Mouse (Mus musculus) CH12.LX (cell line): ENCODE measurements around the gene Ptdss2. TPM values are rescaled to one million over a fixed set of nuclear protein-coding genes. Genes with fewer than 3 reads are reported as not detected.

Experiments used
- DNase-seq: peaks from one replicate; pipeline ENCODE4 v3.0.0-alpha.2; 2013; ENCODE audit errors: extremely low read depth
- H3K27ac ChIP-seq: 2 replicates; pipeline ENCODE4 v1.5.1; 2012; ENCODE audit warnings: low read depth, mild to moderate bottlenecking, control low read depth, moderate library complexity; ENCODE audit not compliant: insufficient read depth
- H3K27me3 ChIP-seq: replicated peaks from 2 replicates; pipeline ENCODE3; 2012; ENCODE audit warnings: inconsistent platforms
- H3K36me3 ChIP-seq, 2 experiments: replicated peaks in 1 of 2; 2 replicates each; pipeline versions ENCODE3 to v1.6.1; 2012; ENCODE audit warnings: inconsistent platforms in 1 of 2, low read length in 1 of 2, mild to moderate bottlenecking in 1 of 2, mixed read lengths in 1 of 2, moderate library complexity in 1 of 2; ENCODE audit not compliant: control insufficient read depth in 1 of 2, insufficient read depth in 1 of 2
- H3K4me1 ChIP-seq, 2 experiments: 2 replicates each; pipeline ENCODE4 v1.6.1; 2012; ENCODE audit warnings: inconsistent platforms in 1 of 2, moderate library complexity in 1 of 2; ENCODE audit not compliant: insufficient read depth in 2 of 2, control insufficient read depth in 1 of 2
- H3K4me2 ChIP-seq: 2 replicates; pipeline ENCODE4 v1.6.1; 2012; ENCODE audit warnings: low read depth, mild to moderate bottlenecking, control low read depth; ENCODE audit not compliant: poor library complexity, insufficient read depth, severe bottlenecking
- H3K4me3 ChIP-seq, 3 experiments: fragments of 150-350 bp in 1 of 3; sonication (generic) in 1 of 3; replicated peaks in 1 of 3; 2 replicates each; pipeline versions ENCODE3 to v1.5.1; 2011 to 2012; ENCODE audit warnings: low read depth in 2 of 3, low read length in 2 of 3, mild to moderate bottlenecking in 2 of 3, moderate library complexity in 2 of 3, control low read depth in 1 of 3, improper control_type of control experiment in 1 of 3, inconsistent platforms in 1 of 3, mixed read lengths in 1 of 3; ENCODE audit not compliant: poor library complexity in 1 of 3
- H3K79me2 ChIP-seq: replicated peaks from 2 replicates; pipeline ENCODE4 v1.6.1; 2012; ENCODE audit warnings: mild to moderate bottlenecking, moderate library complexity; ENCODE audit not compliant: control insufficient read depth, poor library complexity, insufficient read depth, severe bottlenecking; ENCODE audit errors: extremely low read depth
- H3K9ac ChIP-seq: 2 replicates; pipeline ENCODE4 v1.6.1; 2012; ENCODE audit warnings: low read depth, mild to moderate bottlenecking, control low read depth, moderate library complexity; ENCODE audit not compliant: insufficient read depth
- H3K9me3 ChIP-seq: replicated peaks from 2 replicates; pipeline ENCODE3; 2012; ENCODE audit warnings: low read length, inconsistent platforms, mixed read lengths
- BHLHE40 ChIP-seq: IDR thresholded peaks from 2 replicates; pipeline ENCODE4 v1.6.1; 2011; ENCODE audit warnings: mild to moderate bottlenecking, low read depth, low read length, improper control_type of control experiment
- CTCF ChIP-seq, 2 experiments: IDR thresholded peaks in 1 of 2; conservative IDR thresholded peaks in 1 of 2; 2 replicates each; pipeline ENCODE4 v1.5.1; 2011 to 2012; ENCODE audit warnings: low read depth in 2 of 2, low read length in 2 of 2, improper control_type of control experiment in 1 of 2, inconsistent platforms in 1 of 2, mild to moderate bottlenecking in 1 of 2, moderate library complexity in 1 of 2
- E2F4 ChIP-seq: IDR thresholded peaks from 2 replicates; pipeline ENCODE4 v1.6.1; 2011; ENCODE audit warnings: low read depth, low read length, improper control_type of control experiment; ENCODE audit not compliant: insufficient replicate concordance
- ELF1 ChIP-seq: IDR thresholded peaks from 2 replicates; pipeline ENCODE4 v1.6.1; 2014; ENCODE audit warnings: low read depth, mild to moderate bottlenecking, inconsistent platforms, low read length, improper control_type of control experiment
- EP300 ChIP-seq: IDR thresholded peaks from 2 replicates; pipeline ENCODE4 v1.6.1; 2011; ENCODE audit warnings: low read length, improper control_type of control experiment
- ETS1 ChIP-seq: conservative IDR thresholded peaks from 2 replicates; pipeline ENCODE4 v1.6.1; 2012; ENCODE audit warnings: low read depth, mild to moderate bottlenecking, inconsistent platforms, low read length, improper control_type of control experiment, moderate library complexity
- GABPA ChIP-seq: IDR thresholded peaks from 2 replicates; pipeline ENCODE4 v1.6.1; 2012; ENCODE audit warnings: low read depth, low read length, improper control_type of control experiment, inconsistent platforms; ENCODE audit not compliant: insufficient replicate concordance
- IRF4 ChIP-seq: IDR thresholded peaks from 2 replicates; pipeline ENCODE4 v1.6.1; 2014; ENCODE audit warnings: low read depth, mild to moderate bottlenecking, inconsistent platforms, low read length, improper control_type of control experiment
- JUN ChIP-seq: IDR thresholded peaks from 2 replicates; pipeline ENCODE4 v1.6.1; 2011; ENCODE audit warnings: low read depth, mild to moderate bottlenecking, low read length, improper control_type of control experiment, moderate library complexity; ENCODE audit not compliant: insufficient read depth
- JUND ChIP-seq: conservative IDR thresholded peaks from 2 replicates; pipeline ENCODE4 v1.6.1; 2011; ENCODE audit warnings: low read depth, low read length, improper control_type of control experiment
- KAT2A ChIP-seq: IDR thresholded peaks from 2 replicates; pipeline ENCODE4 v1.6.1; 2012; ENCODE audit warnings: low read length, improper control_type of control experiment, inconsistent platforms; ENCODE audit not compliant: insufficient replicate concordance
- MAX ChIP-seq: IDR thresholded peaks from 2 replicates; pipeline ENCODE4 v1.6.1; 2011; ENCODE audit warnings: low read length, improper control_type of control experiment
- MAZ ChIP-seq: IDR thresholded peaks from 2 replicates; pipeline ENCODE4 v1.6.1; 2012; ENCODE audit warnings: low read depth, mild to moderate bottlenecking, inconsistent platforms, low read length, improper control_type of control experiment, moderate library complexity
- MYC ChIP-seq: IDR thresholded peaks from 2 replicates; pipeline ENCODE4 v1.6.1; 2011; ENCODE audit warnings: low read depth, mild to moderate bottlenecking, improper control_type of control experiment, low read length
- NRF1 ChIP-seq: IDR thresholded peaks from 2 replicates; pipeline ENCODE4 v1.6.1; 2014; ENCODE audit warnings: low read depth, mild to moderate bottlenecking, inconsistent platforms, low read length, improper control_type of control experiment, moderate library complexity
- PAX5 ChIP-seq: IDR thresholded peaks from 2 replicates; pipeline ENCODE4 v1.6.1; 2012; ENCODE audit warnings: low read length, inconsistent platforms, mixed read lengths
- POLR2A ChIP-seq: IDR thresholded peaks from 2 replicates; pipeline ENCODE4 v1.6.1; 2011; ENCODE audit warnings: low read depth, mild to moderate bottlenecking, improper control_type of control experiment, low read length
- RAD21 ChIP-seq: IDR thresholded peaks from 2 replicates; pipeline ENCODE4 v1.6.1; 2011; ENCODE audit warnings: low read depth, mild to moderate bottlenecking, low read length, improper control_type of control experiment, moderate library complexity
- SIN3A ChIP-seq: IDR thresholded peaks from 2 replicates; pipeline ENCODE4 v1.6.1; 2012; ENCODE audit warnings: low read length, improper control_type of control experiment, inconsistent platforms
- SMC3 ChIP-seq: IDR thresholded peaks from 2 replicates; pipeline ENCODE4 v1.6.1; 2011; ENCODE audit warnings: low read depth, low read length, improper control_type of control experiment
- UBTF ChIP-seq: IDR thresholded peaks from 2 replicates; pipeline ENCODE4 v1.6.1; 2012; ENCODE audit warnings: low read depth, mild to moderate bottlenecking, inconsistent platforms, low read length, improper control_type of control experiment, moderate library complexity
- ZMIZ1 ChIP-seq: IDR thresholded peaks from 2 replicates; pipeline ENCODE4 v1.6.1; 2012; ENCODE audit warnings: low read depth, mild to moderate bottlenecking, inconsistent platforms, low read length, improper control_type of control experiment
- ZNF384 ChIP-seq: IDR thresholded peaks from 2 replicates; pipeline ENCODE4 v1.6.1; 2012; ENCODE audit warnings: low read depth, low read length, improper control_type of control experiment, inconsistent platforms
- dilution Hi-C: fragments of 300-500 bp; cut with MboI; formaldehyde crosslinking; loops from 2 replicates; pipeline ENCODE4 v1.14.3; 2020; ENCODE audit warnings: low sequenced_read_pairs; ENCODE audit not compliant: extremely low pct_unique_long_range_greater_than_20kb, extremely low pct_ligation_motif_present
- in situ Hi-C: fragments of 300-500 bp; cut with MboI; formaldehyde crosslinking; loops from 3 replicates; pipeline ENCODE4 v1.14.3; 2019; ENCODE audit warnings: low sequenced_read_pairs, low pct_ligation_motif_present, low pct_unique_long_range_greater_than_20kb, mixed read lengths
- polyA plus RNA-seq: library from polyadenylated mRNA; unstranded; fragments of >175 nt; gene quantifications from 2 replicates; pipeline ENCODE4 v1.2.1, GENCODE M21; 2012; ENCODE audit warnings: low read depth; ENCODE audit not compliant: insufficient read length
- total RNA-seq, 2 experiments: library from RNA; depleted of rRNA; stranded (reverse); fragments of 300-350 nt in 1 of 2; fragments of >200 nt in 1 of 2; gene quantifications; 2 replicates each; pipeline ENCODE4 v1.2.3; 2012 to 2014

The Ptdss2 gene
- total and polyA plus RNA-seq, 3 experiments, result 2.9 to 22.9 (median 12.0) TPM

- peak; percentile 27; the same call in 1 of the 2 replicates for TF ChIP-seq IRF4
- no peak for TF ChIP-seq UBTF
- TF ChIP-seq EP300, result no peak
- 0 out of 2 replicates have a peak, but pooled peaks have one; percentile 51 for TF ChIP-seq KAT2A
- no peak for TF ChIP-seq CTCF (conservative IDR thresholded peaks at IDR 0.05 in 1 of 2, IDR thresholded peaks at IDR 0.05 in 1 of 2; ENCODE audit: low read depth in 2 of 2, low read length in 2 of 2)
- no peak for TF ChIP-seq MYC
- no peak for TF ChIP-seq ZNF384
- TF ChIP-seq RAD21, result no peak
- TF ChIP-seq GABPA, result no peak
- no peak for TF ChIP-seq MAZ
- TF ChIP-seq BHLHE40, result peak; percentile 8; the same call in 1 of the 2 replicates
- TF ChIP-seq ELF1, result peak; percentile 86
- TF ChIP-seq ZMIZ1, result no peak
- no peak for TF ChIP-seq JUN
- TF ChIP-seq SIN3A, result no peak; the same call in none of the 2 replicates
Measured at GRCm38 (mm10) chr7:141087894-141088293, 34.3 kb upstream of the Ptdss2 start (continued).

- Histone ChIP-seq H3K9ac (peak overlapping the region; percentile 81), H3K79me2 (peaks cover 6% of the 10 kb centered on the region; the same call in 1 of the 2 replicates), H3K27me3 (no peaks in the 10 kb centered on the region), H3K4me2 (peak overlapping the region; percentile 81), H3K27ac (peak overlapping the region; percentile 61), H3K4me3 (peak overlapping the region; percentile 84 to 90 (median 86)), H3K4me1 (peaks cover 24 to 37% of the 10 kb centered on the region in 2 experiments), H3K36me3 (peaks cover 26 to 43% of the 10 kb centered on the region in 2 experiments), H3K9me3 (no peaks in the 10 kb centered on the region)
- TF ChIP-seq ELF1, result peak; percentile 91
- no peak for TF ChIP-seq ZNF384
- peak; percentile 22 for DNase-seq
- dilution Hi-C loops (no loop called here), in situ Hi-C loops (loop anchor here (5.0 kb wide), 1 partner anchor 36 kb away; no protein-coding TSS in a partner anchor)
Measured at GRCm38 (mm10) chr7:141088473-141088872, 33.7 kb upstream of the Ptdss2 start.

- Histone ChIP-seq H3K27ac (no peak overlapping the region), H3K36me3 (peaks cover 26 to 56% of the 10 kb centered on the region in 2 experiments), H3K9ac (no peak overlapping the region), H3K9me3 (no peaks in the 10 kb centered on the region), H3K4me2 (no peak overlapping the region), H3K27me3 (no peaks in the 10 kb centered on the region), H3K4me3 (no peak overlapping the region), H3K4me1 (peaks cover 31 to 50% of the 10 kb centered on the region in 2 experiments), H3K79me2 (peaks cover 6% of the 10 kb centered on the region; the same call in 1 of the 2 replicates)
- dilution Hi-C loops (no loop called here), in situ Hi-C loops (no loop called here)
- TF ChIP-seq RAD21, result no peak
- no peak for TF ChIP-seq PAX5
- no peak for TF ChIP-seq JUND
- TF ChIP-seq ZMIZ1, result no peak
- no peak for TF ChIP-seq E2F4
- no peak for TF ChIP-seq MYC
- TF ChIP-seq JUN, result no peak
- no peak for TF ChIP-seq MAX
- TF ChIP-seq POLR2A, result no peak
- TF ChIP-seq EP300, result no peak
- TF ChIP-seq SMC3, result no peak
- TF ChIP-seq ETS1, result no peak
- no peak for TF ChIP-seq NRF1
- no peak for TF ChIP-seq GABPA
- no peak for TF ChIP-seq UBTF
- no peak for TF ChIP-seq ZNF384
- DNase-seq, result no peak
Measured at GRCm38 (mm10) chr7:141090228-141090627, 32.0 kb upstream of the Ptdss2 start.
